Mouse (Mus musculus) hindbrain, embryonic 14.5 days (tissue): ENCODE results near the gene Svs1. TPM values are rescaled to one million over a fixed set of nuclear protein-coding genes. Genes with fewer than 3 reads are reported as not detected.
"Not testable (repeated sequence)": the region's sequence is repeated elsewhere in the genome, so short reads cannot be mapped to it uniquely, and the experiment has no call there.

Experiments
- ATAC-seq: fragments of 200-750 bp; cut with Nextera tagmentation; 2 replicates; pipeline ENCODE4 v1.8.0; 2017; ENCODE audit warnings: moderate number of reproducible peaks, mild to moderate bottlenecking, moderate TSS enrichment, moderate library complexity; ENCODE audit not compliant: low FRiP score
- DNase-seq: peaks from one replicate; pipeline ENCODE4 v3.0.0-alpha.2; 2015; ENCODE audit warnings: low spot score
- H3K27ac ChIP-seq: fragments of 300-500 bp; sonication (generic); 2 replicates; pipeline ENCODE4 v1.5.1; 2014; ENCODE audit warnings: mild to moderate bottlenecking, moderate library complexity
- H3K27me3 ChIP-seq: fragments of 300-500 bp; sonication (generic); 2 replicates; pipeline ENCODE4 v1.6.1; 2014; ENCODE audit warnings: mild to moderate bottlenecking, low read length, mixed read lengths; ENCODE audit not compliant: control insufficient read depth, insufficient read depth
- H3K36me3 ChIP-seq: fragments of 300-500 bp; sonication (generic); replicated peaks from 2 replicates; pipeline ENCODE4 v1.6.1; 2014; ENCODE audit not compliant: control insufficient read depth, insufficient read depth
- H3K4me1 ChIP-seq: fragments of 300-500 bp; sonication (generic); replicated peaks from 2 replicates; pipeline ENCODE4 v1.6.1; 2014; ENCODE audit warnings: antibody characterized with exemption, low read length, mixed read lengths; ENCODE audit not compliant: control insufficient read depth, insufficient read depth
- H3K4me2 ChIP-seq: fragments of 300-500 bp; sonication (generic); replicated peaks from 2 replicates; pipeline ENCODE4 v1.6.1; 2014; ENCODE audit warnings: mild to moderate bottlenecking, moderate library complexity
- H3K4me3 ChIP-seq: fragments of 300-500 bp; sonication (generic); replicated peaks from 2 replicates; pipeline ENCODE4 v1.5.1; 2014; ENCODE audit warnings: mild to moderate bottlenecking, low read length
- H3K9ac ChIP-seq: fragments of 300-500 bp; sonication (generic); 2 replicates; pipeline ENCODE4 v1.6.1; 2014
- H3K9me3 ChIP-seq: fragments of 300-500 bp; sonication (generic); 2 replicates; pipeline ENCODE4 v1.6.1; 2016; ENCODE audit warnings: low read length; ENCODE audit not compliant: control insufficient read depth
- WGBS: fragments of 180-500 bp; shearing (Covaris S2); extraction: QIAGEN DNeasy Blood & Tissue Kit; methylation state at CpG from one replicate; pipeline ENCODE4 v1.1.7; 2014; 5-methylcytosine and 5-hydroxymethylcytosine counted together
- polyA plus RNA-seq: library from polyadenylated mRNA; unstranded; fragments of >200 nt; fragmentation: Nextera tagmentation; extraction: Ambion mirVana; gene quantifications from 2 replicates; pipeline ENCODE4 v1.2.1, GENCODE M21; 2014

Svs1 gene
- polyA plus RNA-seq, 1 experiment from 2014 or later = not detected

- not testable (repeated sequence) for ATAC-seq
Measured at GRCm38 (mm10) chr6:48966696-48967095, 20.0 kb upstream of the Svs1 start.

GRCm38 (mm10) chr6:48967868-48968267 lies 18.8 kb upstream of the Svs1 start:
- no peak overlapping the region for H3K9ac ChIP-seq
- H3K27me3 ChIP-seq = no peaks in the 10 kb centered on the region
- no peak overlapping the region for H3K27ac ChIP-seq
- DNase-seq (no peak), ATAC-seq (no peak)
- no peaks in the 10 kb centered on the region for H3K4me1 ChIP-seq
- H3K4me3 ChIP-seq = no peak overlapping the region
- no peaks in the 10 kb centered on the region for H3K36me3 ChIP-seq
- no peaks in the 10 kb centered on the region for H3K9me3 ChIP-seq
- H3K4me2 ChIP-seq = no peak overlapping the region

More at GRCm38 (mm10) chr6:48966696-48967095, 20.0 kb upstream of the Svs1 start:
- not testable (repeated sequence) for H3K9ac ChIP-seq, H3K27me3 ChIP-seq, H3K4me2 ChIP-seq, H3K4me1 ChIP-seq, H3K27ac ChIP-seq, H3K36me3 ChIP-seq, H3K9me3 ChIP-seq, H3K4me3 ChIP-seq, DNase-seq
- 91% methylated on average over 5 of the region's 5 CpGs for WGBS

- DNase-seq (no peak), ATAC-seq (no peak)
- Histone ChIP-seq H3K4me2 (no peak within 1 kb of the TSS), H3K4me1 (no peaks in the 10 kb centered on the region), H3K27me3 (no peaks in the 10 kb centered on the region), H3K4me3 (no peak within 1 kb of the TSS), H3K36me3 (no peaks in the 10 kb centered on the region), H3K9me3 (no peaks in the 10 kb centered on the region), H3K27ac (no peak within 1 kb of the TSS), H3K9ac (no peak within 1 kb of the TSS)
- 89% methylated on average over 2 of the region's 2 CpGs for WGBS
Measured at GRCm38 (mm10) chr6:48974663-48975062, 12.0 kb upstream of the Svs1 start, which contains the start of gene Doxl2. TSS of gene Doxl2 (plus strand) at chr6:48974963.

- Histone ChIP-seq H3K36me3 (no peaks in the 10 kb centered on the region), H3K9me3 (no peaks in the 10 kb centered on the region), H3K4me1 (no peaks in the 10 kb centered on the region), H3K27me3 (no peaks in the 10 kb centered on the region), H3K4me3 (no peak overlapping the region), H3K4me2 (no peak overlapping the region), H3K9ac (no peak overlapping the region), H3K27ac (no peak overlapping the region)
- no peak for DNase-seq
- 59% methylated on average over 1 of the region's 1 CpGs for WGBS
- no peak for ATAC-seq
Measured at GRCm38 (mm10) chr6:48979616-48980015, 7.0 kb upstream of the Svs1 start.

GRCm38 (mm10) chr6:48982305-48982704 lies 4.4 kb upstream of the Svs1 start:
- 73% methylated on average over 3 of the region's 3 CpGs for WGBS
- no peak overlapping the region for H3K9ac ChIP-seq
- no peak overlapping the region for H3K4me3 ChIP-seq
- no peak for ATAC-seq
- no peak for DNase-seq
- no peaks in the 10 kb centered on the region for H3K27me3 ChIP-seq
- H3K36me3 ChIP-seq = no peaks in the 10 kb centered on the region
- H3K9me3 ChIP-seq = no peaks in the 10 kb centered on the region
- H3K4me2 ChIP-seq = no peak overlapping the region
- H3K27ac ChIP-seq = no peak overlapping the region
- no peaks in the 10 kb centered on the region for H3K4me1 ChIP-seq

- Histone ChIP-seq H3K4me1 (no peaks in the 10 kb centered on the region), H3K4me2 (no peak overlapping the region), H3K4me3 (no peak overlapping the region), H3K27ac (no peak overlapping the region), H3K27me3 (no peaks in the 10 kb centered on the region), H3K36me3 (no peaks in the 10 kb centered on the region), H3K9me3 (no peaks in the 10 kb centered on the region), H3K9ac (no peak overlapping the region)
- DNase-seq (no peak), ATAC-seq (no peak)
- 92% methylated on average over 5 of the region's 5 CpGs for WGBS
Measured at GRCm38 (mm10) chr6:48989971-48990370, 3.3 kb downstream of the Svs1 start.

- Histone ChIP-seq H3K36me3 (no peaks in the 10 kb centered on the region), H3K4me2 (no peak overlapping the region)
- WGBS = 76% methylated on average over 4 of the region's 4 CpGs
Measured at GRCm38 (mm10) chr6:48991991-48992390, 5.3 kb downstream of the Svs1 start.

GRCm38 (mm10) chr6:48998186-48998585 lies 11.5 kb downstream of the Svs1 start:
- Histone ChIP-seq H3K9me3 (no peaks in the 10 kb centered on the region), H3K4me3 (no peak overlapping the region), H3K4me2 (no peak overlapping the region), H3K27ac (no peak overlapping the region), H3K36me3 (no peaks in the 10 kb centered on the region), H3K4me1 (no peaks in the 10 kb centered on the region), H3K27me3 (no peaks in the 10 kb centered on the region), H3K9ac (no peak overlapping the region)
- DNase-seq (no peak), ATAC-seq (no peak)
- 76% methylated on average over 6 of the region's 6 CpGs for WGBS

More at GRCm38 (mm10) chr6:48991991-48992390, 5.3 kb downstream of the Svs1 start:
- ATAC-seq = no peak
- H3K9me3 ChIP-seq = no peaks in the 10 kb centered on the region
- no peak for DNase-seq
- H3K4me1 ChIP-seq = no peaks in the 10 kb centered on the region
- H3K4me3 ChIP-seq = no peak overlapping the region
- H3K27ac ChIP-seq = no peak overlapping the region
- H3K9ac ChIP-seq = no peak overlapping the region
- no peaks in the 10 kb centered on the region for H3K27me3 ChIP-seq

- no peak for ATAC-seq
Measured at GRCm38 (mm10) chr6:48998796-48999195, 12.1 kb downstream of the Svs1 start.

GRCm38 (mm10) chr6:49003381-49003780 lies 16.7 kb downstream of the Svs1 start:
- Histone ChIP-seq H3K9ac (no peak overlapping the region), H3K9me3 (no peaks in the 10 kb centered on the region), H3K4me2 (no peak overlapping the region), H3K4me3 (no peak overlapping the region), H3K27ac (no peak overlapping the region), H3K36me3 (no peaks in the 10 kb centered on the region), H3K4me1 (no peaks in the 10 kb centered on the region), H3K27me3 (no peaks in the 10 kb centered on the region)
- ATAC-seq = no peak
- no peak for DNase-seq
- WGBS = 62% methylated on average over 4 of the region's 4 CpGs

More at GRCm38 (mm10) chr6:48998796-48999195, 12.1 kb downstream of the Svs1 start:
- Histone ChIP-seq H3K4me2 (no peak overlapping the region), H3K27ac (no peak overlapping the region), H3K4me1 (no peaks in the 10 kb centered on the region), H3K27me3 (no peaks in the 10 kb centered on the region), H3K36me3 (no peaks in the 10 kb centered on the region), H3K9ac (no peak overlapping the region), H3K9me3 (no peaks in the 10 kb centered on the region), H3K4me3 (no peak overlapping the region)
- no peak for DNase-seq
- WGBS = 94% methylated on average over 4 of the region's 4 CpGs
